Mouse (Mus musculus): ENCODE measurements around the gene Macf1. TPM values are rescaled to one million over a fixed set of nuclear protein-coding genes. Genes with fewer than 3 reads are reported as not detected.
"Not testable (repeated sequence)": the region's sequence is repeated elsewhere in the genome, so short reads cannot be mapped to it uniquely, and the experiment has no call there.

The Macf1 gene
- total RNA-seq, 2 experiments from 2014 or later: 271 to 291 TPM

GRCm38 (mm10) chr4:123677060-123677804 lies 6.9 kb downstream of the Macf1 start:
- intact Hi-C loops (cut with DNase I): no loop called here
- DNase-seq: peak in 1 of 2 experiments; percentile 25

- intact Hi-C loops (cut with DNase I): no loop called here
- no peak for DNase-seq
These were observed 13.6 kb downstream of the Macf1 start for GRCm38 (mm10) chr4:123670598-123670997.

- DNase-seq: no peak
- intact Hi-C loops (cut with DNase I): loop anchor here (5.0 to 10.0 kb wide), 2 partner anchors 62 to 365 kb away; no protein-coding TSS in a partner anchor
These were observed 14.5 kb downstream of the Macf1 start for GRCm38 (mm10) chr4:123669696-123670095.

GRCm38 (mm10) chr4:123667260-123667867 lies 16.8 kb downstream of the Macf1 start:
- DNase-seq: peak; percentile 80 to 90
- intact Hi-C loops (cut with DNase I): loop anchor here (1.0 to 10.0 kb wide), 5 partner anchors 34 to 363 kb away; no protein-coding TSS in a partner anchor

GRCm38 (mm10) chr4:123666517-123666916 lies 17.6 kb downstream of the Macf1 start:
- intact Hi-C loops (cut with DNase I): loop anchor here (5.0 to 10.0 kb wide), 2 partner anchors 59 to 362 kb away; no protein-coding TSS in a partner anchor
- DNase-seq: no peak

GRCm38 (mm10) chr4:123665681-123666278 lies 18.4 kb downstream of the Macf1 start:
- no peak for DNase-seq
- intact Hi-C loops (cut with DNase I): loop anchor here (5.0 to 10.0 kb wide), 2 partner anchors 58 to 361 kb away; no protein-coding TSS in a partner anchor

GRCm38 (mm10) chr4:123664951-123665661 lies 19.1 kb downstream of the Macf1 start:
- intact Hi-C loops (cut with DNase I): loop anchor here (5.0 to 10.0 kb wide), 2 partner anchors 58 to 360 kb away; no protein-coding TSS in a partner anchor
- peak; percentile 11 to 45 for DNase-seq

GRCm38 (mm10) chr4:123664021-123664950 lies 19.9 kb downstream of the Macf1 start:
- peak; percentile 81 to 88 for DNase-seq
- intact Hi-C loops (cut with DNase I): loop anchor here (10.0 kb wide), 1 partner anchor 359 kb away; no protein-coding TSS in a partner anchor

GRCm38 (mm10) chr4:123663688-123663965 lies 20.5 kb downstream of the Macf1 start:
- intact Hi-C loops (cut with DNase I): loop anchor here (10.0 kb wide), 1 partner anchor 359 kb away; no protein-coding TSS in a partner anchor
- DNase-seq: peak in 1 of 2 experiments; percentile 21

GRCm38 (mm10) chr4:123662914-123663687 lies 21.1 kb downstream of the Macf1 start:
- DNase-seq: no peak
- intact Hi-C loops (cut with DNase I): loop anchor here (10.0 kb wide), 1 partner anchor 358 kb away; no protein-coding TSS in a partner anchor

GRCm38 (mm10) chr4:123658175-123658574 lies 26.0 kb downstream of the Macf1 start:
- DNase-seq: no peak
- intact Hi-C loops (cut with DNase I): no loop called here

GRCm38 (mm10) chr4:123655245-123655644 lies 28.9 kb downstream of the Macf1 start:
- intact Hi-C loops (cut with DNase I): no loop called here
- DNase-seq: no peak

- intact Hi-C loops (cut with DNase I): no loop called here
- no peak for DNase-seq
These were observed 29.6 kb downstream of the Macf1 start for GRCm38 (mm10) chr4:123654566-123654965.

GRCm38 (mm10) chr4:123653446-123653845 lies 30.7 kb downstream of the Macf1 start:
- DNase-seq; intact Hi-C loops (cut with DNase I): not testable (repeated sequence)

- intact Hi-C loops (cut with DNase I): no loop called here
- DNase-seq: no peak
These were observed 32.0 kb downstream of the Macf1 start for GRCm38 (mm10) chr4:123652130-123652529.

GRCm38 (mm10) chr4:123649131-123649530 lies 35.0 kb downstream of the Macf1 start:
- intact Hi-C loops (cut with DNase I): no loop called here
- no peak for DNase-seq

GRCm38 (mm10) chr4:123647668-123648067 lies 36.5 kb downstream of the Macf1 start:
- DNase-seq: no peak
- intact Hi-C loops (cut with DNase I): no loop called here

- intact Hi-C loops (cut with DNase I): no loop called here
These were observed 37.1 kb downstream of the Macf1 start for GRCm38 (mm10) chr4:123647109-123647508.

More at GRCm38 (mm10) chr4:123647109-123647508, 37.1 kb downstream of the Macf1 start:
- DNase-seq: no peak

All from heart, postnatal 14 days (tissue).